Mouse (Mus musculus) CH12F3 (cell line): Measurements from ENCODE around the gene Odc1.
"Not testable (repeated sequence)": the region's sequence is repeated elsewhere in the genome, so short reads cannot be mapped to it uniquely, and the experiment has no call there.

Source experiments
- in situ Hi-C: fragments of 300-500 bp; cut with MboI; formaldehyde crosslinking; loops from 2 replicates; pipeline ENCODE4 v1.14.3; 2020; ENCODE audit warnings: low sequenced_read_pairs

Gene Odc1

DNA sequence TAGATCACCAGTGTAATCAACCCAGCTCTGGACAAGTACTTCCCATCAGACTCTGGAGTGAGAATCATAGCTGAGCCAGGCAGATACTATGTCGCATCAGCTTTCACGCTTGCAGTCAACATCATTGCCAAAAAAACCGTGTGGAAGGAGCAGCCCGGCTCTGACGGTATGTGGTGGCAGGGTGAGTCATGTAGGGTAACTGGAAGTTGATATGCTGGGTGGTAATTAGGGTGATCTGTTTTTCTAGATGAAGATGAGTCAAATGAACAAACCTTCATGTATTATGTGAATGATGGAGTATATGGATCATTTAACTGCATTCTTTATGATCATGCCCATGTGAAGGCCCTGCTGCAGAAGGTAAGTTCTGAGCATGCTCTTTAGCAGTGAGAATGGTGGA, 4.8 kb downstream of the Odc1 start:
- in situ Hi-C loops: not testable (repeated sequence)

DNA sequence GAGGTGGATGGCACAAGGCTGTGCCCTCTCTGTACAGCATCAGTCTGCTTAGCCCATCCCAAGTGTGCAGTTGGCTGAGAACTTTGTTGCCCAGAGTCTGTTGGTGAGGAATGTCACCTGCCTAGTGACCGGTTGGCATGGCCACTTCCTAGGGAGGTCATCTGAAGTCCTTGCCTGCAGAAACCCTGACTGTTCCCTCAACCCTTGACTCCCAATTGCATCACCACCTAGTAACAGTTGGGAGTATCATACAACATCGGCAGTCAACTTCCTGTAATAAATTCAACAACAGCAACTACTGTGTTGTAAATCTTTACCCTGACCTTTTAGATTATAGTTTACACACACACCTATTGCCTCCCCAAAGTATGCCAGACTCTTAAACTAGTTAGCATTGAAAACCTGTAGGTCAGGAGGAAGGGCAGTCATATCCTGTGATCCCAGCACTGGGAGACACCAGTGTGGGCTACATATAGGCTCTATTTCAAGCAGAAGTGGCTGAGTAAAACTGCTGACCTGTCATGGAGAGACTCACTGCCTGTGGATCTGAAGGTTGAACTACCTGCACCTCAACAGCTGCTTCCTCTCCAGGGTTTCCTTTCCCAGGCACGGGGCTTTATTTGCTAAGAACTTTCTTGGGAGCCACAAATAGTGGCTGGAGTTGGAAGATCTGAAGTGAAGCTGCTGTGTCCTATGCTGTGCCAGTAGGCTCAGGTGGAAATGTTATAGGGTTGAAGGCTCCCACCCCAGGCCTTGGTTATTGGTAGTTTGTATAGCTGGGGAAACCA, 6.8 kb downstream of the Odc1 start:
- in situ Hi-C loops: loop anchor here (10.0 kb wide), 2 partner anchors 177 to 243 kb away; no protein-coding TSS in a partner anchor

DNA sequence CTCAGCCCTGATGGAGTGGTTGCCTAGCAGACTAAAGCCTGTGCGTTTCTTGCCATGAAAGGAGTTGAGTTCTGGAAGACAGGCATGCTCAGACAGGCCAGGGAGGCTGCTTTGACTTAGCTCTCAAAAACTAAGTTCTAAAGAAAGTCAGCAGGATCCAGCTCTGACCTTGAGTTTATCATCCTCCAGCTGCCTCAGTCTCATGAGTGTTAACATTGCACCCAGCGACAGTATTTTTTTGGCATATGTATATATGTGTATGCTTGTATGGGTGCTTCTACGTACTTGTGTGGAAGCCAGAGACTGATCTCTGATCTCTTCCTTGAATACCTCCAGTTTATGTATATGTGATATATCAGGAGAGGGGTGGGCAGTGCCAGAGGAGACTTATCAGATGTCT, 7.8 kb downstream of the Odc1 start:
- in situ Hi-C loops: loop anchor here (10.0 kb wide), 2 partner anchors 178 to 242 kb away; no protein-coding TSS in a partner anchor

DNA sequence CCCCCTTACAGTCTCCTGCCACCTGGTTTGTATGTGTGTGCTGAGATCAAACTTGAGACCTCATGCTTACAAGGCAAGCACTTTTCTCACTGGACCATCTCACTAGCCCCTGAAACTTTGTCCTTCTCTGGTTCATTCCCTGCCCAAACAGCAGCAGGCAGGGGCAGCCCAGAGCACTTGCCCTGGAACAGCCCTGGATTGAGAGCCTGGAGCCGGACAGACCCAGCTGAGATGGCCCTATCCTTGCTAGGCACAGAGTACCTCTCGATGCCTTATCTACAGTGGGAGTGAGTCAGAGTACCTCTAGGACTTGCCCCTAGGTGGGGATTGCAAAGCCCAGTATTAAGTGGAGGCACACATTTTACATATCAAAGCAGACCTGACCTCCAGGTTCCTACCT, 8.4 kb downstream of the Odc1 start:
- in situ Hi-C loops: loop anchor here (10.0 kb wide), 2 partner anchors 178 to 242 kb away; no protein-coding TSS in a partner anchor

DNA sequence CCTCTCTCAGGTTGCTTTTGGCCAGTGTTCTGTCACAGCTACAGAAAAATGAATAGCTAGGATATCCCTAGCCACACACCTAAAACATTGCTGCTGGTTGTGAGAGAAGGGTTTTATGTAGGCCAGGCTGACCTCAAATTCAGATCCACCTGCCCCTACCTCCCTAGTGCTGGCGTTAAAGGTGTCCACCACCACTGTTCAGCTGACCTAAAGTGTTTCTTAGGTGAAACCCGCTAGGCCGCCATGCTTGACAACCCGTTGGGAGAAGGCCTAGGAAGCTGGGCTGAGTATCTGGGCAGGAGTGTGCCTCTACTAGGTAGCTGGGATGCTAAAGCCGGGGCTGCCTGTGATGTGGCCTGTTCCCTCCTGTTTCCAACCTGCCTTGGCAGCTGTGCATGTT, 9.0 kb downstream of the Odc1 start:
- in situ Hi-C loops: loop anchor here (10.0 kb wide), 2 partner anchors 179 to 241 kb away; no protein-coding TSS in a partner anchor

DNA sequence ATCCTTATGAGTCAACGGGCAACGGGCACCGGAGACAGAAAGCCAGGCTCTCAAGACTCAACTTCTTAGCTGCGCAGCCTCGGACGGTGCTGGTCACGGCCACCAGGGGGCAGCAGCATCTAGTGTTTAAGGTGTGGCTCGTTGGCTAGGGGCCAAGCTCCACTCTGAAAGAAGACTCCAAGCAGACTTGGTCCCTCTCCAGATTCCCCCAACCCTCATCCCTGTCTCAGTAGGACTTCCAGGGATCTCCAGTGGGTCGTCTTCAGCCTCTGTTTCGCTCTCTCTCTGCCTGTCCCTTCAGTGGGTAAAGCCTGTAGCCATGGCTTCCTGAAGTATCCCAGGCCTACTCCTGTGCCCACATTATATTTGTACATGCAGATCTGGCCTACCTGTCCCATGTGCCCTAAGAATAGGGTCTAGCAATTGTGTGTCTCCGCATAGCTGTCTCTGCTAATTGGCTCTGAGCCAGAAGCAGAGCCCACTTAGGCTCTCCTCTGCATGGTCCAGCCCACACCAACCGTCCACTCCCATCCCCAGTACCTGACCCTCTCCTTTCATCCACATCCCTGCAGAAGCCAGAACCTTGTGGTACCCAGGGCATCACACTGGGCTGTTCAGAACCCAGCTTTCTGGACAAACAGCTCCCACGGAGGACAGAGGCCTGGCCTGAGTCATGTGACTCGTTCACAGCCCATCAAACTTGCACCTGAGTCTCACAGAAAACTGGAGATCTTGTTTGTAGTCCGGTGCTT, 9.8 kb downstream of the Odc1 start:
- in situ Hi-C loops: loop anchor here (10.0 kb wide), 2 partner anchors 180 to 240 kb away; no protein-coding TSS in a partner anchor

DNA sequence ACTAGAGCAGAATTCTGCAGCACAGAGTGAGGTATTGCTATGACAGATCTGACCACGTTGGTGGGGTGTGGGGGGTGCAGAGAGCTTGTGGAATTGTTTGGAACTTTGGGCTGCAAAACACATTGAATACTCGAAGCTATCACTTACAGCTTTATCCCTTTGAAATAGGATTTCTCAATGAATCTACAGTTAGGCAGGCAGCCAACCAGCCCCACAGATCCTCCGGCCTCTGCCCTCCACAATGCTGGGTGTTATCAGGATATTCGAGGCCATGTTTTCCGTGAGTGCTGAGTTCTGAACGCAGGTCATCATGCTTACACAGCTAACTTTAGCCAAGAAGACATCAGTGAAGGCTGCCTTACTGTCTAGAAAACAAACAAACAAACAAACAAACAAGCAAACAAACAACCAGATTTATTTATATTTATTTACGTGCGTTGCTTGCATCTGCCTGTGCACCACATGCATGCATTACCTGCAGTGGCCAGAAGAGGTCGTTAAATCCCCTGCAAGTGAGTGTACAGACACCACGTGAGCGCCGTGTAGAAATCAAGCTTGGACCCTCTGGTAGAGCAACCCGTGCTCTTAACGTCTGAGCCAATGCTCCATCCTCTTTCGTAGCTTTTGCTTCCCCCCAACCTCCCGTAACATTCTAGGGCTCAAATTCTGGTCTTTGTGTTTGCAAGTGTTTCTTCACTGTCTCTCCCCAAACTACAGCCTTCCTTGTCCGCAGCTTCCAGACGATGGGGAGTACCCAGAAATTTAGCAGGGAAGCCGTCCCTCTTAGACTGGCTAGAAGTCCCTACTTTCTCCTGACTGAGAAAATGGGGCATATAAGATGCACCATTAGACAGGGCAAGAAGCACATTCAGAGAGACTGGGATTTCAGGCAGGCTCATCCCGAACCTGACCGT, 12.1 kb downstream of the Odc1 start:
- in situ Hi-C loops: loop anchor here (10.0 kb wide), 2 partner anchors 182 to 238 kb away; no protein-coding TSS in a partner anchor

DNA sequence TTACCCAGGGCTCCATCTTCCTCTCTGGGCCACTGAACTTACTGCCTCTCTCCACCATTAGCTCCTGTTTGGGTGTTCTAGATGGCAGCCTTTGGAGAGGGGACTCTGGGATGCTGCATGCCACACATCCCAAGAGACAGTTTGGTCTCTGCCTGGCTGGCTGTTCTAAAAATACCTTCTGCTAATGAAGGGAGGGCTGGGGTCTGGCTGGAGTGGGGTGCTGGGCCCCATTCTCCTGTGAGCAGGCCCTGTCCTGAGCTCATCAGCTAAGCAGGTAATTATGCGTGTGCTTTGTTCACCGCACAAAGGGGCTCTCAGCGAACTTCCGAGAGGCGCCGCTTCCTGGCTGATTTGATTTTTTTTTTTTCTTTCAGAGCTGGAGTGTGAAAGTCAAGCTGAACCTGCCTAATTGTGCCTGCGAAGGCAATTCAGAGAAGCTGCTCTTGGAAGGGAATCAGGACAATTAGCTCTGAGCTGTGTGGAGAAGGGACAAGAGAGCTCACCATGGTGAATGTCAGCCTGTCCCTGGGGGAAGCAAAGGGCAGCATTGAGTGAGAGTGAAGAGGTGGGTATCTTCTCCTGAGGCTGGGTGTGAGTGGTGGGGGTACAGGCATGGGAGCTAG, 12.9 kb downstream of the Odc1 start:
- in situ Hi-C loops: loop anchor here (10.0 kb wide), 2 partner anchors 183 to 237 kb away; no protein-coding TSS in a partner anchor

DNA sequence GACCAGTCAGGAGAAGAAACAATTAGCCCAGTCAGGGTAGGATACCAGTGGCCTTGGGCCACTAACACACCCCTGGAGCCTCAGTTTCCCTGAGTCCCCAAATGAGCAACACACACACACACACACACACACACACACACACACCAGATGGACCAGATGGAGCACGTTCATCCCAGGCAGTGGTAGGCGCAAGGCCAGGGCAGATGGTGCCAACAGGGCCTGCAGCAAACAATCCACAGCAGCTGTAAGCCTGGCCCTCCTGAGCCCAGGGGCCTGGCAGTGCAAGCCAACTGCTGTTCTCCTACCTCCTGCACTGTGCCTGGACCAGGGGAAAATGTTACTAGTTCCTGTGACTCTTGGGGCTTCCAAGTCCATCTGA, 13.4 kb downstream of the Odc1 start:
- in situ Hi-C loops: loop anchor here (10.0 kb wide), 2 partner anchors 183 to 237 kb away; no protein-coding TSS in a partner anchor

DNA sequence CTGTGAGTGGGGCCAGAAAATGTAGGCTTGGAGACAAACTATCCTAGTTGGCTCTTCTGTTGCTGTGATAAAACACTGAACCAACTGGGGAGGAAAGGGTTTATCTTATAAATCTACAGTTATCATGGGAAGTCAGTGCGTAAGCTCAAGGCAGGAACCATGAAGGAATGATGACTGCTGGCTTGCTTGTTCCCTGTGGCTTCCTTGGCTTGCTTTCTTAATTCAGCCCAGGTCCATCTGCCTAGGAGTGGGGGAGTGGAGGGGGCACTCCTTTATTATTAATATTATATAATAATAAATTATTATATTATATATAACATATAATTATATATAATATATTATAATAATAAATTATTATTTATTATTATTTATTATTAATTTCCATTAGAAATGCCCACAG, 17.8 kb downstream of the Odc1 start:
- in situ Hi-C loops: no loop called here

DNA sequence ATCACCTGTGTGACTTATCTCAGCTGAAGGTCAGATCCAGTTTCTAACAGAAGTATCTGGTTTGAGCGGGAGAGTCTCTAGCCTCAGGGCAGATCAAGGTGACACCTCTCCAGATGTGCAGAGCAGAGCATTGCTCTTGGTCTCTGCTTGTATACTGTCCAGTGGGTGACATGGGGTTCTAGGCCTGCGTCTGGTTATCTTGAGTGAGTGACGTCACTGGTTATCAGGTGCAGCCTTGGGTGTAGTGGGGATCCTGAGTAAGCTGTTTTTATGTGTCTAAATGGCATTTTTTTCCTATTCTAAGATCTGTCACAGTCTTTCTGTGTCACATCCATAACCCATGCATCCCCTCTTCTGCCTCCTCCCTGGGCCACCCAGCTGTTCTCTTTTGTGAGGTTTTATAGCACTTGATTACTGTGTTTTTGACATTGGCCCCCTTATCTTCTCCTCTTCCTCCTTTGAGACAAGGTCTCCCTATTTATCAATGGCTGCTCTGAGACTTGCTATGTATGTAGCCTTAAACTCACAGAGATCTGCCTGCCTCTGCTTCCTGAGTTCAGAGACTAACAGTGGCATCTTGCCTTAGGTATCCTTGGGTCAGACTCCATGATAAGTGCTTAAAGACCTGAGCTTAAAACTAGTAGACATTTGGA, 20.9 kb downstream of the Odc1 start:
- in situ Hi-C loops: no loop called here

DNA sequence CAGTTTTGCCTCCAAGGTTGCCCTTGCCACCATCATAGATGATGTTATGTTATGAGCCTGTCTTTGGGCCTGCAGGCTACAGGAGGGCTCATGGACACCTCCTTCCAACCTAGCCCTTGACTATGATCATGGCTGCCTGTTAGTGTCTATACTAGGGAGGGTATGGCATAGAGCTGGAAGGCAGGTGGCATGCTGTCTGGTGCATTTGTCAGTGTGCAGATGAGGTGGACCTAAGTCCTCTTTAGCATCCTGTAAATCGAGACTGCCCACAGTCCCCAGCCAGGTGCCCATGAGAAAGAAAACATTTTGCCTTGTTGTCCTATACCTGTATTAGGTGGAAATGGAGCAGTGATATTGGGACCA, 21.4 kb downstream of the Odc1 start:
- in situ Hi-C loops: no loop called here

DNA sequence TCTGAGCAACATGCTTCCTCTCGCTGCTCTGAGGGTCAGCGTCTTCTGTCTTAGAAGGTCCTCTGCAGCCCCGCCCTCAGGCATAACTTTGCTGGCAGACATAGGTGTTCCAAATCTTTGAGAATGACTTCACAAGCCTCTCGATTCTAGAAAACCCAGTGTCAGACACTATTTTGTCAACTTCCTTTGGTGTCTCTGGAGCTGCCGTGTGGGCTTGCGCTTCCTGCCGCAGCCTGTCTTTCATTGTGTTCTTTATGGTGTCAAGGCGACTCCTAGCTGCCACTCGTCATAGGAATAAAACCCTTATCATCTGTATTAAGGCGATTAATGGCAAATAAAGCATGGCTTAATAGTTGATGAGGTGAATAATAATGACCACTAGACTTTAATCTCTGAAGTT, 24.0 kb downstream of the Odc1 start:
- in situ Hi-C loops: no loop called here

DNA sequence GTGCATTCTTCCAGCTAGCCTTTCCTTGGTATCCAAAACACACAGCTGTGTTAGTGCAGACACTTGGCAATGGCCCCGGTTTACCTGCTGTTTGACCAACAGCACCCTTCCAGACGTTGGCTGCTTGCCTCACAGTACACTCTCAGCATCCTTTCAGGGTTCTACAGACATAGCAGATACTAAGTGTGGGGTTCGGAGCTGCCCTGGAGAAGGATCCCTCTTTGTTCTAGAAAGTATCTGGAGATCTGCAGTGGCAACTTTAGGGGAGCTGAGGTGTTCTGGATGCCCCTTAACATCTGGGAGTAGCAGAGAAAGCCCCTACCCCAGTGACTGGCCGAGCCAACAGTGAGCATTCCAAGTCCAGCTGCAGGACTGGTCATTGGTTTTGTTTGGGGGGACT, 30.0 kb downstream of the Odc1 start:
- in situ Hi-C loops: no loop called here

DNA sequence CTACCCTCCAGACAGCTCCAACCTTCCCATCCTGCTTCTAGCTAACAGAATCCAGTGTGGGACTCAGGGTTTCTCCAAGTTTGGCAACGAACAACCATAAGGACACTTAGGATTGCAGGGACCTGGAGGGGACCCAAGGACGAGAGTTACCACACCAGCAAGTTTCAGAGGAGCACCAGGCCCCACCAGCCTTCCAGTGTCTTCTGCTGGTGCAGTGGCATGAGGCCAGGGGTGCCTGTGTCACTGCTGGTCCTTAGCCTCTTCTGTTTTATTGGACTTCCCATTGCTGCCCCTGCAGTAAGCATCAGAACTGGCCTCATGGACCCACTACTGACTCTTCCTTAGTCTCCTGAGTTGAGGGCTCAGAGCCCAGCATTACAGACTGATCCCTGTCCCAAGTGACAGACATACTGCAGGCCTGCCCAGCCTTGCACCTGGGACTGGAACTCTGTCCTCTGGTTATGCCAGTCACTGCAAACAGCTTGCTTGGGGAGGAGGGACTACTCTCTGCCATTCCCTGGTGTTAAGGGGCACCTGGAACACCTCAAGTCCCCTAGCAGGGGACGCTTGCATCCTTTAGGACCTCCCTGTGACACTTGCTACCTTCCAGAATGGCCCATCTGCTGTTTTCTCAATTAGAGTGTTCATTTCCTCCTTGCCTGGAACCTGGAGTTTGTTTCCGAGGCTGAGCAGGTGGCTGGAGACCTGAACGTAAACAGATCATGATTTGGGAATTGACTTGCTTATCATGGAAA, 30.7 kb downstream of the Odc1 start:
- in situ Hi-C loops: no loop called here

DNA sequence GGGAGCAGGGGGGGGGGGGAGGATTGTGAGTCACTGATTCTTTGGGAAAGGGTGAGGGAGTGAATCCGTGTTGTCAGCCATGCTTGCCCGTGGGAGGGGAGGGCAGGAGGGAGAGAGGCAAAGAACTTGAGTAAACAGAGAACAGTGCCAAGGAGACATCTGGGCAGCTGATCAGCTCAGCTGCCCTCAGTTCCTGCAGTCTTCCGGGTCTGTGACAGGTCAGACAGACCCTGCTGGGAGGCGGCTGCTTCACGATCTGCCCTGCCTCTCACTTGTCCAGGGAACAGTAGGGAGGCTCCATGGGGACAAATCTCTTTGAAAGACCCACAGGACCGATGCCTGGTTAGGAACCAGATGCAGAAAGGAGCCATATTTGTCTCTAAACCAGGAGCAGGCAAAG, 31.4 kb downstream of the Odc1 start:
- in situ Hi-C loops: no loop called here

DNA sequence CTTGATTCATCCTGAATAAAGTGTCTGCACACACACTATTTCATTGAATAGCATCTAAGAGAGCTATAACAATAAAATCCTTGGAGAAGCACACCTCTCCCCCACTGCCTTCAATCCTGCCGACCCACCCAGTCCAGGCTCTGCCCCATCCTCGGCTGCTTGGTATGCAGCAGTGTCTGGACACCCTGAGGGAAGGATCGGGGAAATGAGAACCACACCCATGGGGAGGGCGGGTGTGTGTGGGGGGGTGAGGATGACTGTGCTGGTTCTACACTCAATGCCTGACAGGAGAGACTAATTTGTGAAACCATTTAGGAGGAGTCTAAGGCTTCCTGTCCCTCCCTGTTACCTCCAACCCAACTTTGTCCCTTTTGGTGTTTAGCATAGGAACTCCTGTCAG, 34.0 kb downstream of the Odc1 start:
- in situ Hi-C loops: no loop called here

DNA sequence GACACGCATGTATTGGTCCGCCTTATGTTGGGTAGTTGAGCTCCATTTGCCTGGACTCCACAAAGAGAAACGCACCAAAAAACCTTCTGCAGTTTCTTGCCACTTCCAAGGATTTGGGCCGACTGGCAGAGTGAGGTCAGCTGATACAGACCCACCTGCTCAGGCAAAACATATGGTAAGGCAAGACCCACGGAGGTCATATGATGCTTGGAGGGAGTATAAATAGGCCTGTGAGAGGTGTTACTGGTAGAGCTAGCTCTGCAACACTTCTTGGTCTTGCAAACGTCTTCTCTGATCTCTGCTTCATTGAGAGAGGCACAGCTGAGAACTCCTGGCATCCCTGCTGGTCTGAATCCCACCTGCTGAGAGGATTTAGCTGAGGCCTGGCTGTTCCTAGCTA, 36.4 kb downstream of the Odc1 start:
- in situ Hi-C loops: no loop called here

DNA sequence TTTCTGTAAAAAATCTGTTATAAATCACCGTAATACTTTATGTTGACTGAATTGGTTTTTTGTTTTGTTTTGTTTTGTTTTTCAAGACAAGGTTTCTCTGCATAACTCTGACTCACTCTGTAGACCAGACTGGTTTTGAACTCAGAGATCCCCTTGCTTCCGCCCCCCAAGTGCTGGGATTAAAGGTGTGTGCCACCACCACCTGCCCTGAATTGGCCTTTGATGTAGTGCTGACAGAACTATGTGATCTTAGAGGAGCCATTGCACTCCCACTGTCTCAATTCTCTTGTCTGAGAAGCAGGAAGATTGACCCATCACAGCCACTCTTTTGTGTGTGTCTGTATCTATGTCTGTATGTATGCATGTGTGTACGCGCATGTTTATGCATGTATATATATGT, 37.8 kb downstream of the Odc1 start:
- in situ Hi-C loops: no loop called here
